Mouse (Mus musculus) urinary bladder, adult 18-20 months (tissue): ENCODE data around the gene Strn3.
"Not testable (repeated sequence)": the region's sequence is repeated elsewhere in the genome, so short reads cannot be mapped to it uniquely, and the experiment has no call there.

ENCODE experiments used
- DNase-seq, 2 experiments: peaks; one replicate each; pipeline ENCODE4 v3.0.0; 2022; ENCODE audit warnings: low spot score in 2 of 2, mixed read lengths in 2 of 2

Gene Strn3

GRCm38 (mm10) chr12:51693419-51693818 is 1.7 kb upstream of the Strn3 start:
- DNase-seq, result no peak

GRCm38 (mm10) chr12:51692870-51693269 is 1.2 kb upstream of the Strn3 start:
- not testable (repeated sequence) for DNase-seq

GRCm38 (mm10) chr12:51690893-51691844 is 528 bp downstream of the Strn3 start, which contains the start of gene Ap4s1:
TSS of gene Ap4s1 (plus strand) at chr12:51691033.
- DNase-seq, result peak; percentile 50 to 77

GRCm38 (mm10) chr12:51688546-51688945 is 3.2 kb downstream of the Strn3 start:
- no peak for DNase-seq

GRCm38 (mm10) chr12:51678844-51679243 is 12.9 kb downstream of the Strn3 start:
- no peak for DNase-seq

GRCm38 (mm10) chr12:51676442-51676841 is 15.3 kb downstream of the Strn3 start:
- no peak for DNase-seq

- DNase-seq, result no peak
These were observed 18.4 kb downstream of the Strn3 start for GRCm38 (mm10) chr12:51673270-51673669.

- no peak for DNase-seq
These were observed 20.3 kb downstream of the Strn3 start for GRCm38 (mm10) chr12:51671231-51671891.

- DNase-seq, result no peak
These were observed 24.8 kb downstream of the Strn3 start for GRCm38 (mm10) chr12:51666708-51667430.

GRCm38 (mm10) chr12:51663908-51664307 is 27.8 kb downstream of the Strn3 start:
- DNase-seq, result no peak

GRCm38 (mm10) chr12:51663011-51663410 is 28.7 kb downstream of the Strn3 start:
- no peak for DNase-seq

GRCm38 (mm10) chr12:51655944-51656465 is 35.7 kb downstream of the Strn3 start:
- no peak for DNase-seq

GRCm38 (mm10) chr12:51649401-51649800 is 42.3 kb downstream of the Strn3 start:
- DNase-seq, result not testable (repeated sequence)

- DNase-seq, result no peak
These were observed 49.8 kb downstream of the Strn3 start for GRCm38 (mm10) chr12:51641871-51642270.

GRCm38 (mm10) chr12:51636689-51637470 is 54.8 kb downstream of the Strn3 start:
- no peak for DNase-seq

- no peak for DNase-seq
These were observed 55.4 kb downstream of the Strn3 start for GRCm38 (mm10) chr12:51636260-51636659.

- DNase-seq, result no peak
These were observed 58.2 kb downstream of the Strn3 start for GRCm38 (mm10) chr12:51633481-51633880.

GRCm38 (mm10) chr12:51623366-51623694 is 68.4 kb downstream of the Strn3 start:
- DNase-seq, result no peak

GRCm38 (mm10) chr12:51622670-51623365 is 68.9 kb downstream of the Strn3 start:
- DNase-seq, result no peak

- no peak for DNase-seq
These were observed 70.5 kb downstream of the Strn3 start for GRCm38 (mm10) chr12:51621161-51621560.

GRCm38 (mm10) chr12:51620572-51620971 is 71.1 kb downstream of the Strn3 start:
- no peak for DNase-seq
